Mouse (Mus musculus) B cell, adult 2 months (primary cell): ENCODE results near the gene Slc4a8.

Experiments
- DNase-seq, 2 experiments: peaks; one replicate each; pipeline ENCODE4 v3.0.0; 2022

Slc4a8 gene

DNA sequence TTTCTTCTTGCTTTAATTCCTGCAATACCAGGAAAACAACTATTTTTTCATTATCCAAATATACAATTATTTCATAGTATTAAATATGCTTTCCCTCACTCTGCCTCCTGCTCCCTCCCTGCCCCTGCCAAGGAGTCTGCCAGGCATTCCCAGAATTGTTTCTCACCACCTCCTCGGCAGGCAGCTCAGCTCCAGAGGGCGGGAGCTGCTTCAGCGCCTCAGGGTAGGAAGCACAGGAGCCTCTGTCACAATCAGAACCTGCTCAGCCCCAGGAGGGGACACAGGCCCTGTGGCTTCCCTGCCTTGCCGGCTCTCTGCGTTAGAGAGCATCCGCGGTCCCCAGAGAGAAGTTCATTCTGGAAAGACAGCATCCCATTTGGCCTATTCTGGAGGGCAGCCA, 71.2 kb downstream of the Slc4a8 start:
- no peak for DNase-seq

DNA sequence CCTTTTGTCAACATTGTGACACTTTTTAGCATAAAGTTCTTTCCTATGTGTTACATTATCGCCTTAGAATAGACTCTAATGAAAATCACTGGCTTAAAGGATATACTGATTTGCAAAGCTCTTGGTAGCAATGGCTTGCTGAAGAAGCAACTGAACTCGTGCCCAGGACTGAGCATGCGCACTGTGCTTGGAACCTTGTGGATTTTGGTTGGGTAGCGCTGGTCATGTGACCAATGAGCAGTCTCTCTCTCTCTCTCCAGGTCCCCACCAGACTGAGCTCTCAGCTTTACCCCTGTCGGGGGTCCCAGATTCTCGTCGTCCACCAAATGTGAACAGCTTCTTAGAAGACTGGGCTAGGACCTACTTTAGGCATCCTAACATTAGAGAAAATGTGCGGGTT, 75.2 kb downstream of the Slc4a8 start:
- DNase-seq: no peak

DNA sequence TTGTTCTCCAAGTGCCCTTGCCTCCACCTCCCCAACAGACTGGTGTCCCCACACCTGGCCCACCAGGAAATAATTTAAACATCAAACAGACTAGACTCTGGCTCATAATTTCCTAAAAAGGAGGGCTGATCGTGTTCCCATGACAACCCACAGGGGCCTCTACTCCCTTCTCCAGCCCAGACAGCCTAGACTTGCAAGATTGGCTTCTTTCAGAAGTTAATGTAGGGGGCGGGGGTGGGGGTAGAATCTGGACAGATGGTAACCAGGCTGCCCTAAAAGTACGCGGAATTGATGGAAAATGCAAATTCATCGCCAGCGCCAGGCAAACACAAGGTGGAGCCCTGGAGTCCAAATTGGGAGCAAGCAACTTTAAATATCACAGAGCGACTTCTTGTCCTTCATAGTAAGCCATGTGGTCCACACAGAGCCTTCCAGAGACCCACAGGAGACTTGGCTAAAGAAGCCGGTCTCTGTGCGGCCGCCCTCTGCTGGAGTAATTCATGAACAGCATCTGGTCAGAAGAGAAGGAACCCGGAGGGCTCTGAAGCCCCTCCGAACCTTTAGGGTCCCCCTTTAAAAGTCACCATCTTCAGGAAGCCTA, 77.2 kb downstream of the Slc4a8 start:
- peak; percentile 52 to 59 for DNase-seq

DNA sequence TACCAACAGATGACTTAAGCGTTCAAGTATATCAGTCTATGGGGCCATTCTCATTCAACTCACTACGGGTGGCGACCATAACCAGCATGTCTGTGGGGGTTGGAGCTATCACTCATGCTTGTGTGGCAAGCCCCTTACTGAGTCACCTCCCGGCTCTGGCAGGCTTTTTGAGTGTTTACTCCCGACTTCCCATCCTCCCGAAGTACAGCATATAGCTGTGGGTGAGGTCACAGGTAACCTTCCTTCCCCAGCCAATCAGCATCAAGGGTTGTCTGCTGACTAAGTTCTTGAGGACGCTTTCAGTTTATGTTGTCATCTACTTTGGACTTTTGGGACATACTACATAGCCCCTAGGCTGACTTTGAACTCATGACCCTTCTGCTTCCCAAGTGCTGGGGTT, 82.8 kb downstream of the Slc4a8 start:
- no peak for DNase-seq

DNA sequence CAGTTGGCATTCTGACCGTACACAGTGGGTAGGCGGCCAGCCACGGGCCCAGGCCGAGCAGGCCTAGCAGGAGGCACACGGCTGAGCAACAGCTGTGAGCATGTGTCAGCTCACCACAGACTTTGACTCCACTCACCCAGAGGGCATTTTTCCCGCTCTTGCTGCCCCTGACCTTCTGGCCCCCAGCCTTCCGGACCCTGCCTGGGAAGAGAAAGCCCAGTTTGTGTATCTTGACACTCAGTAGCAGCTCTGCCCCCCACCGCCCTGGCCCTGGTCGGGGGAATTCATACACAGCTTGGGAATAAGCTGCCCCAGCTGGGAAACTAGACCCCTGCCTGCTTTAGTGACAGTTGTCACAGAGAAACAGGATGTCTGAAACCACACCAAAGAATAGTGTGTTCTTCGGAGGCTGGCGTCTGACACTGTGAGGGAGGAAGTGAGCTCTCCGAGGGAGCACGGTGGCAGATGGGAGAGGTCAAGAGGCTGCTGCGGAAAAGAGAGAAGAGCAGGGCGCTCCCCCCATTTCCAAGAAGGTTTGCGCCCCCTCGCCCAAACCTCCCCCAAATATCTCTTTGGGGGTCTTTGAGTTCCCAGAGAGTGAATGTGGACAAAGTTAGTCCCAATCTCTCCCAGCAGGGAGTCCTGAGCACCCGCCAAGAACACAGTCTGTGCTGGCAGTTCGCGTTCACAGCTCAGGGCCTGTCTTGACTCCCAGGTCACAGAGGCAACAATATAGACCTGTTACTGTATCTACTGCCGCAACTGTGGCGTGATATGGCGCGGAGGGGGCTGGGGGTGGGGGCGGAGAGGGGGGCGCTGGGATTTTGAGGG, 83.7 kb downstream of the Slc4a8 start:
- DNase-seq: peak; percentile 2 to 5

DNA sequence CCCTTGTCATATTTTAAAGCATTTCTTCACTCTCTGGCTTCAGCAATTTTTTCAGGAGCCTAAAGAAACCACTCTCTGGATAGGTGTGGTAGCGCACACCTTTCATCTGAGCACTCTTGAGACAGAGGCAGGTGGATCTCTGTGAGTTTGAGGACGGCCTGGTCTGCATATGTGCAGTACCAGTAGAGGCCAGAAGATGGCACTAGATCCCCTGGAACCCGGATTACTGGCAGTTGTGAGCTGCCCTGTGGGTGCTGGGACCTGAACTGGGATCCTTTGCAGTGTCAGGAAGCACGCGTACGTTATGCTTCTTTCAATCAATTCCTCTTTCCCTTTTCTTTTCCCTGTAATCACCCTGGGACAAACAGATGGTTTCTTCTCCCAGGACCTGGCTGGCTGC, 85.6 kb downstream of the Slc4a8 start:
- DNase-seq: no peak

DNA sequence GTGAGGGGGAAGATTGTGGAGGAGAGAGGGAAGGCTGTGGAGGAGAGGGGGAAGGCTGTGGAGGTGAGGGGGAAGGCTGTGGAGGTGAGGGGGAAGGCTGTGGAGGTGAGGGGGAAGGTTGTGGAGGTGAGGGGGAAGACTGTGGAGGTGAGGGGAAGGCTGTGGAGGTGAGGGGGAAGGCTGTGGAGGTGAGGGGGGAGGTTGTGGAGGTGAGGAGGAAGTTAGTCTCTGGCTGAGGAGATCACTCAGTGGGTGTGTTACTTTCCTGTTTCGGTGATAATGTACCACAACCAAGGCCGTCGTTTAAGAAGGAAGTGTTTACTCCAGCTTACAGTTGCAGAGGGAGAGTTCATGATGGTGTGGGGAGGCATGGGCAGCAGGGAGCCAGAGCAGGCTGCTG, 96.0 kb downstream of the Slc4a8 start:
- no peak for DNase-seq

DNA sequence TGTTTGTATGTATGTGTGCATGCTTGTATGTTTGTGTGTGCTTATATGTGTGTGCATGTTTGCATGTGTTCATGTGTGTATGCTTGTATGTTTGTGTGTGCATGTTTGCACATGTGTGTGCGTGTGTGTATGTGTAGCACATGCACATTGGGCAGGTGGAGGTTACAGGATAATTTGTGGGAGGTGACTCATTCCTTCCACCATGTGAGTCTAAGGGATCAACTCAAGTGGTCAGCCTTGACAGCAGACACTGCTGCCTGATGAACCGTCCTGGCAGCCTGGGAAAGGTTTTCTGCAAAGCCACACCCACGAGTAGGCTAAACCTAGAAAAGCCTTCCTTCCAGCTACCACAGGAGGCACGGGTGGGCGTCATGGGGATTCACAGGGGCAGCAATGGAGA, 99.3 kb downstream of the Slc4a8 start:
- DNase-seq: no peak

DNA sequence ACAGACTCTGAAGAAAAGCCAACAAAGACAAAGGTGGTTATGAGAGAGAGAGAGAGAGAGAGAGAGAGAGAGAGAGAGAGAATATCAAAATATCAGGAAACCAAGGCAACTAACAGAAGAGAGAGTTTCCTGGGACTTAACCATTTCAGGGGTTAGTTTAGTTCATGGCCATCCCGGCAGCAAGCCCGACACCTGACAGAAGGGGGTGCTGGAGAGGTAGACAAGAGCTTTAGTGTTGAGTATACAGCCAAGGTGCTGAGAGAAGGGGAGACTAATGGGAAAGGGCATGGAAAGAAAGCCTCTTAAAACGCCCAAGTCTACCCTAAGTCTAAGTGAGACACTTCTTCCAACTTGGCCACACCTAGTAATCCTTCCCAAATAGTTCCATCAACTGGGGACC, 104.0 kb downstream of the Slc4a8 start:
- DNase-seq: no peak

DNA sequence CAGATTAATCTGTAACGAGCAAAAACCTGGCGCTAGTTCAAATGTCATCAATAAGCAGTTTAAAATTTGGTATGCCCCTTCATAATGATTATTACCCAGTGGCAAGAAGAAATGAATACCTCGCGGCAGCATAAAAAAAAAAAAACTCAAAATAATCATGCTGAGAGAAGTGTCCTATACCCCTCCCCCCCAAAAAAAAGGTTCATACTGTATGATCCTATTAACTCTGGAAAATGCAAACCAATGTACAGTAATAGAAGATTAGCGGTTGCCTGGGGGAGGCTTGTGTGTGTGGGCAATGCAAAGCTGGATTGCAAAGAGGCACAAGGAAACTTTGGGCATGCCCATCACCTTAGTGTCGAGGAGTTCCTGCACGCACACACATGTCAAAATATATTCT, 108.0 kb downstream of the Slc4a8 start, which contains the start of gene Scn8a:
Scn8a (plus strand) TSS at position 301 of the 400 bp plus-strand sequence.
- no peak for DNase-seq

DNA sequence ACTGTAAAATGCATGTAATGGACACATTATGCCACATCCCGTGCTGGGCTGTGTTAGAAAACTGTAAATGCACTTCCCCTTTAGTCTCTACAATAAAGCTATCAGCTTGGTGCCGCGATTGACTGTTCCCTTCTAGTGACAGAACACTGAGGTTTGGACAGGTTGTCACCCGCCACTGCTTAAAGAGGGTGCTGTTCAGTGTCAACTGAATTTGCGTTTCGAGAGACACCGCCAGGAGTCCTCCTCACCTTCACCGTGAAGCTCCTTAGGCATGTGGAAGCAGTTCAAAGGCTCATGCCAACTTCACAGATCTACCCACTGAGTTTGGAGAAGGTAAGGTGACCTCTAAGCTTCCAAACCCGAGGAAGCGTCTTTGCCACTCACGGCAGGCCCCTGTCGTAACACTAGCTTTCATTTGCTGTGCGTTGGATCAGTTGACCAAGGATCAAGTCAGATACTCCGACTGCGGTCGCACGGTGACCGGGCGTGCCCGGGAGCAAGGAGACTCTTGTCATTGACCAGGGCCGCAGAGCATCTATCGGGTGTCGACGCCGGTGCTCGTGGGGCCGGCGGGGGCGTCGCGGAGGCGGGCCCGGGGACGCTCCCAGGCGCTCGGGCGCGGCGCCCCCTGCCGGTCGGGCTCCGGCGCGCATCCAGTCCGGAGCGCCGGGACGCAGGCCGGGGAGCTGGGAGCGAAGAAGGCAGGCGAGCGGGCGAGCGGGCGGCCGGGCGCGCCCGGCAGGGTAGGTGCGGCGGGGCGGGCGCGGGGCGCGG, 108.6 kb downstream of the Slc4a8 start:
- peak; percentile 50 to 60 for DNase-seq

DNA sequence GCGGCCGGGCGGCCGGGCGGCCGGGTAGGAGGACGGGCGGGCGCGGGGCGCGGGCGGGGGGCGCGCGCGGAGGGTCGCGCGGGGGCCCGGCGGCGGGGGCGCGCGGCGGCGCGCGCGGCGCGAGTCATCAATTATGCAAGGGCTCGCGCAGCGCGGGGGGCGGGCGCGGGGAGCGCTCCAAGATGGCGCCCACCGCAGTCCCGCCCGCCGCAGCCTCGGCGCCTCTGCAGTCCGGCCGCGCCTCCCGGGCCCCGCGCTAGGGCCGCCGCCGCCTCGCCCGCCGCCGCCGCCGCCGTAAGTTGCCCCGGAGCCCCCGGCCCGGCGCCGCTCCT, 109.2 kb downstream of the Slc4a8 start:
- DNase-seq: no peak

DNA sequence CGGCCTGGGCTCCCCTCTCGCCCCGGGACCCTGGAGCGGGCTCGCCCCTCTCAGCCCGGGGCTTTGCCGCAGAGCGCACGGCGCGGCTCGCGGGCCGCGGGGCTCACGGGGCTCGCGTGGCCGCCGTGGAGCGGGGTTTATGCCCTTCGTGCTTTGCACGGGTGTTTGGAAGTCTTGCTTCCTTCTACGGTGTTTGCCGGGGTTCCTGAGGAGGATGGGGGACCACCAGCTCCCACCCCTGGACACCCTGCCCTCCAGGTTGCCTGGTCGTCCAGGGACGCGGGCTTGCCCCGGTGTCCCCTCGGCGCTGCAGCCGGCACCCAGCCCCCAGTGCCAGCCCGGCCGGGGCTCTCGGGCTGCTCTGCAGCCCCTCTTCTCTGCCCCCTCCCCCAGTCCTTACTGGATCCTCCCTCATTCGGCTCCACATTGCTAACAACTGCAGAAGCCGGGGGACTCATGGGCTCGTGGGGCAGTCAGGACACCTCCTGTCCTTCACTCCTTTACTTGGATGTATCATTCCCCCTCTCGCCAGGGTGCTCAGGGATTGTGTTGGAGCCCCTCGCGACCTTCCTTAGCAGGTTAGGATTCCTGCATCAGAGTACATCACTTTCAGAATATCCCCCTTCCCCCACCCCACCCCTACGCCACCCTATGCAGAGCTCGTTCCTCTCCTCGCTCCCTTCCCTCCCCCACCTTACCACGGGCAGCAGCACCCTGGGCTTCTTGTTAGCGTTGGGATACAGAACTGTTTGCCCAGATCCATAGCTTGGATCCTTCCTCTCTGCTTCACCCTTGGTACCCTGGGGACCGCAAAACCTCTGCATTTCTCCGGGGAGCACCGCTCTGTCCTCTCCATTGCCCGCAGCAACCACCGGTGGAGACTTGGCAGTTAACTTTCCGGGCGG, 109.8 kb downstream of the Slc4a8 start:
- no peak for DNase-seq

DNA sequence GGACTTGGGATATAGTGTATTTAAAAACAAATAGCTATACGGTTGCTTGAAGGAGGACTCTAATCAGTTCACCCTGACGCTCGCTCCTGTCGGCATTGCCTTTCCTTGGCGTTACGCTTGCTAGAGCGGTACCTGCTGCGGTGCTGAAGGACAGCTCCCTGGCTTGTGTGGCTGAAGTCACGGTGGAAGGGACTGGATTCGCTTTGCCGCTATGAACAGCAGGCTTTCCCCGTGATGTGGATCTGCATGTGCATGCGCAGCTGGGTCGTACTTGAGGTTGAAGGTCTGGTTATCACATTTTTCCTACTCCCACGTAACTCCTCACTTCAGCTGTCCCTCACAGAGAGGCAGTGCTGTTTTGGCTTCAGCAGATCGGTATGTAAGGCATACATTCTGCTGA, 111.6 kb downstream of the Slc4a8 start:
- peak; percentile 65 to 67 for DNase-seq
